Mouse (Mus musculus) left cerebral cortex, adult 11 months (tissue): ENCODE data around the gene Mybpc2.

Experiments used
- DNase-seq: peaks from one replicate; pipeline ENCODE4 v3.0.0; 2022; ENCODE audit warnings: low spot score

The Mybpc2 gene

GRCm38 (mm10) chr7:44525126-44525832 lies 823 bp upstream of the Mybpc2 start:
- no peak for DNase-seq

- no peak for DNase-seq
Measured at GRCm38 (mm10) chr7:44523056-44523455, 1.4 kb downstream of the Mybpc2 start.

GRCm38 (mm10) chr7:44521710-44522109 lies 2.7 kb downstream of the Mybpc2 start:
- no peak for DNase-seq

- no peak for DNase-seq
Measured at GRCm38 (mm10) chr7:44520990-44521389, 3.5 kb downstream of the Mybpc2 start.

- DNase-seq: no peak
Measured at GRCm38 (mm10) chr7:44519240-44519913, 5.1 kb downstream of the Mybpc2 start.

GRCm38 (mm10) chr7:44507491-44507890 lies 17.0 kb downstream of the Mybpc2 start:
- no peak for DNase-seq

GRCm38 (mm10) chr7:44501563-44502115 lies 22.8 kb downstream of the Mybpc2 start:
- no peak for DNase-seq

- no peak for DNase-seq
Measured at GRCm38 (mm10) chr7:44500046-44500445, 24.4 kb downstream of the Mybpc2 start.

GRCm38 (mm10) chr7:44498922-44499321 lies 25.5 kb downstream of the Mybpc2 start:
- DNase-seq: no peak

- no peak for DNase-seq
Measured at GRCm38 (mm10) chr7:44497361-44498055, 26.9 kb downstream of the Mybpc2 start.

GRCm38 (mm10) chr7:44496771-44497109 lies 27.7 kb downstream of the Mybpc2 start:
- DNase-seq: no peak

GRCm38 (mm10) chr7:44495992-44496770 lies 28.3 kb downstream of the Mybpc2 start, which contains the start of the genes Emc10 and Fam71e1:
Gene Emc10, minus strand, starts transcription at chr7:44496529.
Gene Fam71e1, plus strand, starts transcription at chr7:44496581.
- DNase-seq: peak; percentile 97

- no peak for DNase-seq
Measured at GRCm38 (mm10) chr7:44495086-44495485, 29.4 kb downstream of the Mybpc2 start.

- DNase-seq: no peak
Measured at GRCm38 (mm10) chr7:44494681-44495080, 29.8 kb downstream of the Mybpc2 start.

GRCm38 (mm10) chr7:44492166-44492826 lies 32.2 kb downstream of the Mybpc2 start:
- no peak for DNase-seq

GRCm38 (mm10) chr7:44491391-44491790 lies 33.1 kb downstream of the Mybpc2 start:
- DNase-seq: no peak

GRCm38 (mm10) chr7:44490281-44490680 lies 34.2 kb downstream of the Mybpc2 start:
- DNase-seq: no peak

- DNase-seq: no peak
Measured at GRCm38 (mm10) chr7:44488545-44488944, 35.9 kb downstream of the Mybpc2 start.

- DNase-seq: no peak
Measured at GRCm38 (mm10) chr7:44487936-44488335, 36.5 kb downstream of the Mybpc2 start.

- no peak for DNase-seq
Measured at GRCm38 (mm10) chr7:44486927-44487575, 37.4 kb downstream of the Mybpc2 start.
